Mouse (Mus musculus): ENCODE data around the gene Slc22a4.

DNA sequence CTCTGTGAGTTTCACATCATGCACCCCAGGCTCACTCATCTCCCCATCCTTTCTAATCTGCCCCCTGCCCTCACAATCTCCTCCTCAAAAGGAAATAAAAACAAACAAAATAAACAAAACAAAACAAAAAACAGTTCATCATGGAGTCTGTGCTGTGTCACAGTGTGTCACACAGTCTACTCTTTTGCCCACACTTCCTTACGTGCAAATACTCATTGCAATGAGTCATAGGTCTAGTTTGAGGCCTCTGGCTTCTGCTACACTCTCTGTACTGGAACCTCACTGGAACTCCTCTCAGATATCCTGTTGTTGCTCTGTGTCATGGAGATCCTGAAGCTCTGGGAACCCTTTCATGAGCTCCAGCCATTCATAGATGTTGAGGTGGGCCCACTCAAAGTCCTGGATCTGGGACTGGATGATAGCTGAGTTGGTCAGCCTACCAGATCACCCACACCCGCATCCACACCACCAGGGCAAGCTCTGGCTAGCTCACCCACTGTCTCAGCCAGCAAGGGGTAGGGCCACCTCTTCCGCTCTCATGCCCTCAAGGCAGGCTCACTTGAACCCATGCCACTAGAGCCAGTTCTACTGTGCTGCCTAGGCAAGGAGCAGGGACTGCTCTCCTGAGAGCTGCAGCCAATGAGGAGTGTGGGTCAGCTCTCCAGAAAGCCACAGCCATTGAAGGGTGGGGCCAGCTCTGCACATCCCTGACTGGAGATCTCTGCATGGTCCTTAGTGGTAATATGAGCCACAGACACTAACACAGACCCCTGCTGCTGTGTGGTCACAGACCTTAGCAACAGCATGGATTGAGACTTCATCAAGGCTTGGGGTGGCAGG, 8.8 kb downstream of the Slc22a4 start:
- TF ChIP-seq EP300 (IDR thresholded peaks at IDR 0.05; ENCODE audit: insufficient read depth, low read depth, low read length) (no peak), POLR2A (IDR thresholded peaks at IDR 0.05; ENCODE audit: insufficient read depth, low read length) (no peak)

Data from ES-Bruce4 (cell line).